Mouse (Mus musculus) adrenal gland, adult (tissue): ENCODE measurements around the gene Ephb1.

Experiments used
- DNase-seq, 2 experiments: peaks; one replicate each; pipeline ENCODE4 v3.0.0; 2022 to 2023; ENCODE audit warnings: low spot score in 1 of 2; ENCODE audit not compliant: inconsistent age in 2 of 2

The Ephb1 gene

DNA sequence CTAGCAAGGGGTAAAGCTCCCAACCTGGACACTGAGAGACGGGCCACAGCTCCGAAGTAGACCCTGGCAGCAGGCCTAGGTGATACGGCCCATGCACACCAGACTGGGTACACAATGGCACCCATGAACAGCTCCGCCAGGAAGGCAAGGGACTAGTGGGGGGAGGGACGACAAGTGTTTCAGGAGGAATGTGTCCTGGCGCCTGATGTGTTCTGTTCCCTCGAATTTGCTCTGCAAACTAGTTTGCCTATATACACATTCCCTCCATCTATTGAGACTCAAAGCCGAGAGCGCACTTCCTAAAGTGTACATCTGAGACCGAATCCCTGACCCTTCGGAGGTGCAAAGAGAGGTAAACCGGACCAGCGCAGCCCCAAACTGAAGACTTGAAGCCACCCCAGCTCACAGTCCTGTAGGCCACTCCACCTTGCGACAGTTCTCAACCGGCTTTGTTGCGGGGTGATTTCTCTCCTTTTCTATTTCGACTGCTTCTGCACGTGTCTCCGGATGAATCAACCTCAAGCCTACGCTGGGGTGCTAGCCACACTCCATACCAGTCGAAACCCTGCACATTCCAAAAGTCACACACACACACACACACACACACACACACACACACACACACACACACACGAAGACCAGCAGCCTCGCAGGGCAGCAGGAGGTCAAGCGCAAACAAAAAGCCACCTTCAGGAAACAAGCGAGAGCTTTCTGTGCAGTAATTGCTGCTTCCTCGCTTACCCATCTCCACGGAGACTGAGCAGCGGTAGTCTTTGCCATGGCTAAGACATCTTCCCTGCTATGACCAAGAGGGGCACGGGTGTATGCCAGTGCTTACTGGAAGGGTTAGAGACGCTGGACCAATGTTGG lies 2.1 kb downstream of the Ephb1 start:
- DNase-seq, result peak in 1 of 2 experiments; percentile 32

DNA sequence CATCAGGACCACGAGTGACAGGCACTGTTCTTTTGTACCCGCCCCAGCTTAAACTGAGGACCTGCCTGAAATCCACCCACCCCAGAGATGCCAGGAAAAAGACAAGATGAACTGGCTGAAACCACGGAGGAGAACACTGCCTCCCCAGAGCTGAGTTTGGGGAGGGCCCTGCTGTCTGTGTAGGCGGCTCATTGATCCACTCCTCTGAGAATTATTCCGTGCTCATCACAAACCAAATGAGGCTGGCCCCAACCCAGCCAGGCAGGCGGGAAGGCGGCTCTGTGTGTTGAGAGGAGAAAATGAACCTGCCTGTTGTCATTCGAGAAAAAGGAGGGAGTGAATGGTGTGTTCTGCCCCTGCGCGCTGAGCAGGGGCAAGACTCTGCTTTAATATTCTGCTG lies 2.8 kb downstream of the Ephb1 start:
- no peak for DNase-seq

DNA sequence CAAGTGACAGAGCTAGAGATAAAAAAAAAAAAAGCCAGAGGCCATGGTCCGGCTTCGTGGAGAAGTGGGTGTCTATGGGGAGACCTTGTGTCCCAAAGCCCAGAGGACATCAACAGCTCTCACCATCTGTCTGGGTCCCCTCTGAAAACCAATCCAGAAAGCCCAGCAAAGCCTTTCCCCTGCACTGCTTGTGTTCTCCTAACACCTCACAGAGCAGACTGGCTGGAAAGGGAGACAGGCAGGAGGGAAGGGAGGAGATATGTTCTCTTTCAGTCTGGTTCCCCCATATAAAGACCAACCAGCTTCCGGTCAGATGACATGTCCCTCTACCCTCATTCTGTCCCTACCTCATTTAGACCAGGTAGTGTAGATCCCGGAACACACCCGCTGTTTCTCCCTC lies 3.3 kb downstream of the Ephb1 start:
- DNase-seq, result no peak

DNA sequence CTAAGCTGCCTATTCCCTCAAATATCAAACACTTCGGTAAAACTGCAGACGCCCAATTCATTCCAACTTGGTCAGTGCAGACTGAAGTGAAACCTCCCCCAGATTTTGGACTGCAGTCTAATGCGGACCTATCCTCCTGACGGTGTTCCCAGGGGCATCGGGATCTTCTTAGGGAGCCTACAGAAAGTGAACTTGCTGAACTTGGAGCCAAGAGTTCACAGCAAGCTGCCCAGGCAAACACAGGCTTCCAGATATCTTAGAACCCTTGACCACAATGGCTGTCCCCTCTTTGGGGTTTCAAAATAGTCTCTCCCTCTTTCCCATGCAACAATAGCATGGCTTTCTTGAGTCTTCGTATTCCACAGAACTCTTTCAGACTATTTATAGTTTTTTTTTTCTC lies 3.8 kb downstream of the Ephb1 start:
- no peak for DNase-seq

DNA sequence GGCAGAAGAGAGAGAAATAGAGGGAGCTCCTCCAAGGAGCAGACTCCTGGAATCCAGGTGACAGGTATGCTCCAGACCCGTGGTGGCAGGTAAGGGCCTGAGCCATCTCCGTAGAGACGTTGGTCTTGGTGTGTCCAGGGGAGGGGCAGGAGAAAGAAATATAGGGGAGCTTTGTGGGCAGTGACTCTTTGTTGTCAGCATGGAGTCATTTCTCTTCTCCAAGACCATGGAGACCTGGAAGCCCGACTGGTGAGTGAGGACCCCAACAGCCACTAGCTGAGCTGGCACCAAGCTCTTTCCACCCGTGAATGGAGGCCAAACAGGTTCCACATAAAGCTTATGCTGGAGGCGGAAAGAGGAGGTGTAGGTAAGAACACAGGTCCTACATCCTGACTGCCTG lies 4.4 kb downstream of the Ephb1 start:
- no peak for DNase-seq

DNA sequence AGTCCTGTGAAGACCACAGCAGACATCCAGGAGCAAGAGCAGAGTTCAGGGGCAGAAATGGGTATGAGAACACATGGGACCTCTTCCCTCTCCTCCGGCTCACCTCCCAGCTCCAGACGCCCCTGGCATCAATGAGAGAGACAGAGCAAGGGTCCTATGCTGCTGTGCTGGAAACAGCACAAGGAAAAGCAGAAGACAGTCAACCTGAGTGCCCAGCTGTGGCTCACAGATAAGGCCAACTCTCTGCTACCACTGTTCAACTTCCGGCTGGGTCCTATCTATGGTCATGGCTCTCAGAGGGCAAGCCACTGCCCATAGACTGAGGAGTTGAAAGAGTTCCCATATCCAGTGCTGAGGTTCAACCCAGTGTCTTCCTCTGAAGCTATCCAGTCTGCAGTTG lies 7.7 kb downstream of the Ephb1 start:
- DNase-seq, result no peak

DNA sequence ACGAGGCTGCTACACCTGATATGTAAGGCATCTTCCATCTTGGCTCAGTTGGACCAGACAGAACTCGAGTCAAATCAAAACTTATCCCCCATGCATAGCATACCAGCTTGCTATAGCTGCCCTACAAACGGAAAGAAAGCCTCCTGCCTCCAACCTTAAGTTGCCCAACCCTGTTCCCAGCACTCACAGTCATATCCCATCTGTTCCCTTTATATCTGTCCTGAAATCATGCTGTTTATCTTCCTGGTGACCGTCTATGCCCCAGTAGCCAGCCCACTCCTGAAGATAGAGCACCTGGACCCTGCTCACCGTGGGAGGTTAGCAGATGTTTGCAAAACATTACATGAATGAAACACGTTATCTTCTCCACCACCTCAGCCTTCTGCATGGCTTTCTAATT lies 9.0 kb downstream of the Ephb1 start:
- no peak for DNase-seq

DNA sequence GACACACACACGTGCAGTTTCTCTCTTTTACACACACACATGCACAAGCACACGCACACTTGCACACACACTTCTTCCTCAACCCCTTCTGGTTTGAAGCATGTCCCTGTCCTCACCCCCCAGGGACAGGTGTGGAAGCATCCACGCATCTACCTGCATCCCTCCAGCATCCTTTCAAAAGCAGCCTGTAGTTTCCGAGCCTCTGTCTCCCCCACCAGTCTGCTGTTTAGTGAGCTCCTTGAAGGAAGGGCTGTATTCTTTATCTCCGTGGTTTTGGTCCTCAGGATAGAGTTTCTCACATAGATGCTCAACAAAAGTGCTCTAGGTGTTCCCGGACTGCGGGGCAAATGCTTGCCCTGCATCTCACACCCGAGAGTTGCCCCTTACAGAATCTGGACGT lies 9.4 kb downstream of the Ephb1 start:
- DNase-seq, result no peak

DNA sequence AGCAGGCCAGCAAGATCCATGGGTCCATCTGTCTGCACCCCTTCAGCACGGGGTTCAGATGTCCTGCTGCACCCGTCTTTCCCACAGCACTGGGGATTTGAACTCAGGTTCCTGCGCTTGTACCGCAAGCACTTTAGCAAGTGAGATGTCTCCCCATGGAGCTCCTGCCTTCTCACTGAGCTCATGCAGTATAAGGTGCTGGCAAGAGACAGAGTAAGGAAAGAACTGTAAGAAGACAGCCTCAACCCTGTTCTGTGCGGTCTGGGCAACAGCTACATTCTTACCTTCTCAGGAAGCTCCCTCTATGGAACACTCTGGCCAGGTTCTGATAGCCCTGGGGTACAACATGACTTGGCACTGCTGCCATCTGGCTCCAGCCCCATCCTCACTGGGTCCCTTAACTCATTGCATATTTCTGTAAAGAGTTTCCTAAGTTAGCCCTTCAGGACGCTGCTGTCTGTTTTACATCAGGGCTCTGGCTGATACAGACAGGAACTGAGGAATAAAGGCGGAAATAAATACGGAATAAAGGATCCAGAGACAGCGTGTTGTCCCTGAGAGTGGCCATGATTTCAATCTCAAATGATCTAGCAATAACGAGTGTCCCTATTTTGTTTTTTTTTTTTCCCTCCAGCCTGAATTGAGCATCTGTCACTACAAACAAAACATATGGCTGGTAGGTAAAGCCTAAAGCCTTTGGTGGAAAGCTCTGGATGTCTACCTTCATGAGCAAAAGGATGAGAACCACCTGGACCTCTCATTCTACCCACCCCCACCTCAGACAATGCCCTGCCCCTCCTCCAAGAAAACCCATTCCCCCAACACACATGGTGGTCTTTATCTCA lies 10.2 kb downstream of the Ephb1 start:
- DNase-seq, result no peak

DNA sequence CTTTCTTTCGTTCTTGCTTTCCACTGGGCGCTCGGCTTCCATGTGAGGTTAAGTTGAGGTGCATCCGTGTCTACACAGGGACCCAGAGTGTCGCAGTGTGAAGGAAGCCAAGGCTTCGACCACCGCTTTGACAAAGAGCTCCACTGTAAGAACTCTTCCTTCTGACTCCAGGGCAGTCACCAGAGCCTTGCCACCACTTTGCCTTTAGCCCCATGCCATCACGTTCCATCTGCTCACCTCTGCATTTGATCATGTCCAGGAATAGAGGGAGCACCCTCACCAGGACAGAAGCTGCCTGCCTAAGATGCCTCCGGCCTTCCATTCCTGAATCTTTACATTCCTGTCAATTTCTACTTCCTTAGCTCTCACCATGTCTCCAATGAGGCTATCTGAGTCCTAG lies 11.4 kb downstream of the Ephb1 start:
- DNase-seq, result no peak

DNA sequence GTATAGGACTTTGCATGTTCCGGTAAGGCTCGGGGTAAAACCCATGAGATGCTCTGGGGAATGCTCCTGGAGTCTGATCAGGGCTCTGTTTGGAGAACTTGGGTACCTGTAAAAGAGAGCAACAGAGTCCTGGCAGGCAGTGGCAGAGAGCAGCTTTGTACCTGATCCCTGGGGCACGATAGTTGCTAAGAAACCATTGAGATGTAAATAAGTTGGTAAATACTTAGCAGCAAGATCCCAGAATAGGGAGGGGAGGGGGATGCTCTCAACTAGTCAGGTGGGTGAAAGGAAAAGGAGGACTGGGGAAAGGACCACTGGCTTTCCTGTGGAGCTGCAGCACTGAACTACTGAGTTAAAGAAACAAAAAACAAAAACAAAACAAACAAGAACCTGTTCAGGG lies 12.5 kb downstream of the Ephb1 start:
- no peak for DNase-seq

DNA sequence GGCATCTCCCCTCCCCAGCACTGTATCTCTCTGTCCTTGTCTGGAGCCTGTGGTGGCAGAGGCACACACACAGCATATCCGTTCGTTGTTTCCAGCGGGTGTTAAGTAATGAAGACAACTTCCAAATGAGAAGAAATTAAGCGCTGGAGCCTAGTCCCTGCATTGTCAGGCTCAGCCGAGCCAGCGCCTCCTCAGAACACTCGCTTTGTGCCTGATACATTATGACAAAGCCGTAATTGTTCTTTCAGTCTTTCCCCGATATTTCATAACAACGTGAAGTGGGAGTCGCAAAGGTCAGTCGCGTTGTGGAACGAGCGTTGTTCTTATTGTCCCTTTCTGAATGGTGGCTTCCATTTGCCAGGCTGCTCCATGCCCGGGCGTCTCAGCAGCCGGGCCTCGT lies 13.7 kb downstream of the Ephb1 start:
- DNase-seq, result no peak

DNA sequence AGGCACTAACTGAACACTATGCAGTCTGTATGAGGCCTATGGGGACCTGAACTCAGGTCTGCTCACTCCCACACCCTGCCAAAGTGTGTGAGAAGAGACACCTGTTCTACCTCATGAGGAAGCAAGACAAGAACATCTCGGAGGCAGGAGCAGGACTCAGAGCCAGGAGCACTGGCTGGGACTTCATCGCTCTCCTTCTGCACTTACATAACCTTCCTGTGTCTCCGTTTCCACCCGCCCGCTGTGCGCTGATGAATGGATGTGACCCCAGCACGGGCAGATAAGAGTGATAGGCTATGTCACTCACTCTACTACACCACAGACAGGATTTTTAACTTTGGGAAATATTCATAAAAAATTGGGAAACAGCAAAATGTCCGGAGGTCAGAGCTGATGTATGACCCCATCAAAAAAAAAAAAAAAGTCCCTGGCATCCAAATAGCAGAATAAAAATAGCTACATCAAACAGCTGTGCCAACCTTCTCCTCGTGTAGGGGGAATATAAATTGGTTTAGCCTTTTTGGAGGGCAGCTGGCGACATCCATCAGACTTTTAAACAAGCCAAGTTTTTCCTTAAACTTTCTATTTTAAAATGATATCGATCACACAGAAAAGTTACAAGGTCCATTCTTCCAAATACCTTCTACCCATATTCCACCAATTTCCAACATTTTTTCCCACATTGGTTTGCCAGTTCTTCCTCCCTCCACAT lies 18.8 kb downstream of the Ephb1 start:
- peak; percentile 24 to 80 for DNase-seq

DNA sequence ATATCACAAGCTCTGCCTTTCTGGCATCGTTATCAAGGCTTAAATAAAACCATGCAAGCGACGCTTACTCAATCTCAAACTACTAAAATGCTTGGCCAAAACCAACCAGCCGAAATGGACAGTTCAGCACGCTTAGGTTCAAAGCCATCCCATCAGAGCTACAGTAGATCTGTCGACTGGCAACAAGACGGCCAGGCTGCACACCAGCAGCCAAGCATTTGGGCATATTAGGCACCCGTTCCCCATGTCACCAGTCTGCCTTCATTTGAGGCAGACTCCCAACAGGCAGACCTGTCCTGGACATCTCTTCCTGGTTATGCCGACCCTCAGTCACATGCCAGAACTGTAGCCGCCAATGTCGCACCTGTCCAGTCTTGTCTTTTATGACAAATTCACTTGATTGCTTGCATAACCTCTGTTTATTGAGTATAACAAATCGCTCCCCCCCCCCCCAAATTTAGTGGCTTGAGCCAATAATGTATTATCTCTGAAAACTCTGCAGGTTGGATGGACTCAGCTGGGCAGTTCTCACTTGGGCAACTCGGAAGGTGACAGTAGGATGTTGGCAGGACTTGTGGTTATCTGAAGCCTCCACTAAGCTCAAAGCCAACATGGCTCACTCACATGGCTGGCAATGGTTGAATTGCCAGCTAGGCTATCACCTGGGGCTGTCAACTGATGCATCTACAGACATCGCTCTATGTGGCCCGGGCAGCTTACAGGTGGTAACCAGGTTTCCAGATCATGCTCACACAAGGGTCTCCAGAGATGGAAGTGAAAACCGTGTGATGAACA lies 24.0 kb downstream of the Ephb1 start:
- no peak for DNase-seq

DNA sequence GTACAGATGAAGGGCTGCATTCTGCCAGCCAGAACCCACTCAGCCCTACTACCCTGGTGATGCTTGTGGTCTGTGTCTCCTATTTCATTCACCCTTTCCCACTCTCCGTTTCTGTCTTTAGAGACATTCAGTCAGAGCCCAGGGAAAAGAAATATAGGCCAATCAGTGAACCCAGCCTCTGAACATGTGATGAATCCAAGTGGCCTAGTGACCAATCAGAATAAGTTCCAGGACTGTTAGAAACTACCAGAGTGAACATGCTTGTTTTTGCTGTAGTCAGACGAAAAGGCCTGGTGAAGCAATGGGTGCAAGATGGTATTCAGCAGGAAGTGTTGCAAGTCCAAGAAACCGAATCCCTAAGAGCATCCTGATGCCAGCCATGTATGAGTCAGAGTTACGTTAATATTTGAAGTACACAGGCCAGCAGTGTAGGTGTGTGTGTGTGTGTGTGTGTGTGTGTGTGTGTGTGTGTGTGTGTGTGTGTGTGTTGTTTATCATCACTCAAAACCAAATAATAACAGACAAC lies 26.8 kb downstream of the Ephb1 start:
- DNase-seq, result no peak

DNA sequence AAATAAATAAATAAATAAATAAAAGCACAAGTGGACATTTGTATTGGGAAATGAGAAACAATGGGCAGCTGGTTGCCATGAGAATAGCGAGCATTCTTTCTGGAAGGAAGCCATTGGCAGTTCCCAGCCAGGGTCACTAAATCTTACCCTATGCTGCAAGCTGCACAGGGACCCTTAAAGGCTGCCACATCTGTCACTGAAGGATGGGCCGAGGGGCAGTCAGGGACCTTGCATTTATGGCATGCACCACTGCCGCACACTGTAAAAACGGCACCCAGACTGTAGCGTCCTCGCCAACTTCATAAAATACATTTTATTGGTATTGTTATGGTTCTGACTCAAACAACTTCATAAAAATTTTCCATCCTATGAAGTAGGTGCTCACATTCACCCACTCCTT lies 39.1 kb downstream of the Ephb1 start:
- no peak for DNase-seq

DNA sequence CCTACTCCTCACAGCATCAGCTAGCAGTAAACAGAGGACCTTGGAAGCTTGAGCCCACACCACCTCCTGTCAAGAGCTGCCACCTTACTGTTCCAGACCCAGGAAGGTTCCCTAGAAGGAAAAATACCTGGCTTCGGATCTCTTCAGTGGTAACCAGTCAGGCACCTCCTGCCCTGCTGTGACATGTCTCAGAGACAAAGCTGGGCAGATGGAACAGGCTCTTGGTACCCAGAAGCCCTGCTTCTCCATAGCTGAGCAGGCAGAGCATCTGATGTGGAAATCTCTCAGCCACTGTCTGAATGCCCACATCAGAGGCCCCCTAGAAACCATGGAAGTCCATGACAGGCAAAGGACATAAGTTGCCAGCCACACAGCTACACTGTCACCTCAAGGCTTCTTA lies 39.7 kb downstream of the Ephb1 start:
- no peak for DNase-seq

DNA sequence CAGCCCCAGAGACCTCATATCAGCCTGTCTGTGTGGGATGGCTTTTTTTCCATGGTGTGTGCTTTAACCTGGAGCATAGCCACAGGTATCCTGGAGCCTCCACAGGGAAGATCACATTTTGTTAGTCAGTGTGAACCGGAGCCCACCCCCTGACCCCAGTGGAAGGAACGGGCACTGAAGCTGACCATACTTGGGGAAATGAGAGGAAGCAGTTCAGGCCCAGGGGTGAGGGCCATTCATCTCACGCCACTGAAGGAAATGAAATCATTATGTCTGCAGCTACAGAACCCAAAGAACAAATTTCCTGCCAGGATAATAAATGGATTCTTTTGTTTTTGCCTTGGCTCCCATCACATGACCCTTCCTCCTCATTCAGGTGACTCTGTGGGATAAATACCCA lies 44.1 kb downstream of the Ephb1 start:
- peak; percentile 23 to 48 for DNase-seq

DNA sequence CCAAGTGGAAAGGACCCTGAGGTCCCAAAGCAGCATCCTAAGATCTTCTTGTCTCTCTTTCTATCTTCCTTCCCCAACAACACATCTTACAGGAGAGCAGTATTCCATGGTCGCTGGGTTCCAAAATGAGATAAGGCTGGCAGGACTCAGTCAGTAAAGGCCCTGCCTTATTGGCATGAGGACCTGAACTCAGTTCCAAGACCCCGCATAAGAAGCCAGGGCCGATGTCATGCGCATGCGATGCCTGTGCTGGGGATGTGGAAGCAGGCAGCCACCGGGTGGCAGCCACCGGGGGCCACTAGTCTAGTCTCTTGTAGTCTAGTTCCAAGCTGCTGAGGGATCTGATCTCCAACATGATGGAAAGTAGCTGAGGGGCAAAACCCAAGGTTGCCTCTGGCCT lies 45.2 kb downstream of the Ephb1 start:
- no peak for DNase-seq

DNA sequence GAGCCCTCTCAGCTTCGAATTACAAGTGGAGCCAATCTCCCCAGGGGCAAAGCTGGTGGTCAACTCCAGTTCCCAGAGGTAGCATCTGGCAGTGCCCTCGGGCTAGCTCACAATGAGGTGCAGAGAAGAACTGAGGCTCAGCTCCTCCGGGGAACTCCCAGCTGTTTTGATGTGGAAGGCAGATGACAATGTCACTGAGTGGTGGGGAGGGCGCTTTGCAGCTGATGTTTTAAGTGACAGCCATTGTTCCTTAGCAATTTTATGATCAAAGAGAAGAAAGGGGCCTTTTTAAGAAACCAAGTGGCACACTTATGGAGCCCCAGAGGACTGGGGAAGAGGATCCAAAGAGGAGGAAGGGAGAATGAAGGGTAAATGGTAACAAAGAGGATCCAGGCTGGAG lies 46.8 kb downstream of the Ephb1 start:
- no peak for DNase-seq
